Mouse (Mus musculus) frontal cortex, adult (tissue): ENCODE data around the gene Pitpna.

Experiments used
- ATAC-seq: cut with Nextera tagmentation; 2 replicates; pipeline ENCODE4 v1.9.2; 2017; ENCODE audit warnings: mild to moderate bottlenecking, moderate library complexity, mixed read lengths; ENCODE audit not compliant: low TSS enrichment

The Pitpna gene

DNA sequence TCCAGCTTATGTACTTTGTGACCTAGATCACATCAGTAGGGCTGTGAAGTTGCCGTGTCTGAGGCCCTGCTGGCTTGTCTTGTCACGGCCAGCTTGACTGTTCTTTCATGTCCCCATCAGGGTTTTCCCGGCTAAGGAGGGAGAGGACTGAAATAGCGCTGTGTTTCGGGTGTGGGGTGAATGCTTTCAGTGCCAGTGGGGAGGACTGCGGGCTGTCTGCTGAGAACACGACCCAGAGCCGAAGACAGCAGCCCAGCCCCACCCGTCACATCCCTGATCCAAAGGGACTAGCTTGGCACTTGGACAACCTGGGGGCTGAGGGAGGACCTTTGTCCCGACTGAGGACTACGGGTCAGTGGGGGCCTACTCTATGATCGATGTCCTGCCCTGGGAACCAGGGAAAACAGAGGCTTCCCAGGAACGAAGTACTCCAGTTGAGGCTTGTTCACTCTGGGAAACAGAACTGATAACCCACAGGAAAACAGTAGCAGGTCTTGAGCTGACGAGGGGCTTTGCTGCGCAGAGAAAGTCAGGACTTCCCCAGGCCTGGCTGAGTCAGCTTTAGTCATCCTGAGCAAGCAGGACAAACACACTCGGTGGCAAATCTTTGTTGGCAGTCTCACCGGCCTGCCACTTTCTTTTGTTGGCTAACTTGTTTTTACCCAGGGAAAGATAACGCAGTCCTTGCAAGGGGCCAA is 23.9 kb upstream of the Pitpna start:
- peak; percentile 48 for ATAC-seq

- ATAC-seq: no peak
Measured at GRCm38 (mm10) chr11:75565849-75566248, 22.0 kb upstream of the Pitpna start.

GRCm38 (mm10) chr11:75566276-75567196 is 21.4 kb upstream of the Pitpna start:
- ATAC-seq: no peak

GRCm38 (mm10) chr11:75567346-75568114 is 20.4 kb upstream of the Pitpna start:
- no peak for ATAC-seq

GRCm38 (mm10) chr11:75568115-75568511 is 19.8 kb upstream of the Pitpna start:
- ATAC-seq: no peak

- ATAC-seq: no peak
Measured at GRCm38 (mm10) chr11:75568962-75569361, 18.9 kb upstream of the Pitpna start.

DNA sequence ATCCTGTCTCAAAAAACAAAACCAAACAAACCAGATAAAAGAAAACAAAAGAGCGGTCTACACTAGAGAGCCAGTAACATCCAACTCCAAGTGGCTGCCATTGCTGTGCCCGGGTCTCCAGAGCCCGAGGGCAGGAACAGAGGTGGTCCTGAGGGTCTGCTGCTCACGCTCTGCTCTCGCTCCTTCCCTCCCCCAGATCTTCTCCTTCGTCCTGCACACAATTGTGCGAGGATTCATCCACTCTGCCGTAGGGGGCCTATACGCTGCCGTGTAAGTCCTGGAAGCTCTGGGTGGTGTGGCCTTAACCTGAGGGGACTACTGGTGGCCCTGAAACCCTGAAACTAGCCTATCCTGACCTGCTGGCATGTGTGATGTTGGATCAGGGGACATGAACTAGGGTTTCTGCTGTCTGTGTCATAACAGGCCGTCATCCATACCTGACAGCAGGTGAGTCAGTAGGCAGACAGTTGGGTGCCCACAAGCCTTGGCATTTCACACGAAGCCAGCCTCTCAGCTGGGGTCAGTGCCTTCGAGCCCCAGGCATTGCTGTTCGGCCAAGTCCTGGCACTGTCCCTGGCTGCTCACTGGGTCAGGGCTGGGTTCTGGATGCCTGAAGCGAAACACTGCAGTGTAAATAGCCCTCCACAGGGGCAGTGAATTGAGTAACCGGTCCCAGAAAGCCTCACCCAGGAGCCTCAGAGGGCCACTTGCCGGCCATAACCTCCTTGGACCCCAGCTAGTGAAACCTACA is 17.3 kb upstream of the Pitpna start:
- ATAC-seq: no peak

DNA sequence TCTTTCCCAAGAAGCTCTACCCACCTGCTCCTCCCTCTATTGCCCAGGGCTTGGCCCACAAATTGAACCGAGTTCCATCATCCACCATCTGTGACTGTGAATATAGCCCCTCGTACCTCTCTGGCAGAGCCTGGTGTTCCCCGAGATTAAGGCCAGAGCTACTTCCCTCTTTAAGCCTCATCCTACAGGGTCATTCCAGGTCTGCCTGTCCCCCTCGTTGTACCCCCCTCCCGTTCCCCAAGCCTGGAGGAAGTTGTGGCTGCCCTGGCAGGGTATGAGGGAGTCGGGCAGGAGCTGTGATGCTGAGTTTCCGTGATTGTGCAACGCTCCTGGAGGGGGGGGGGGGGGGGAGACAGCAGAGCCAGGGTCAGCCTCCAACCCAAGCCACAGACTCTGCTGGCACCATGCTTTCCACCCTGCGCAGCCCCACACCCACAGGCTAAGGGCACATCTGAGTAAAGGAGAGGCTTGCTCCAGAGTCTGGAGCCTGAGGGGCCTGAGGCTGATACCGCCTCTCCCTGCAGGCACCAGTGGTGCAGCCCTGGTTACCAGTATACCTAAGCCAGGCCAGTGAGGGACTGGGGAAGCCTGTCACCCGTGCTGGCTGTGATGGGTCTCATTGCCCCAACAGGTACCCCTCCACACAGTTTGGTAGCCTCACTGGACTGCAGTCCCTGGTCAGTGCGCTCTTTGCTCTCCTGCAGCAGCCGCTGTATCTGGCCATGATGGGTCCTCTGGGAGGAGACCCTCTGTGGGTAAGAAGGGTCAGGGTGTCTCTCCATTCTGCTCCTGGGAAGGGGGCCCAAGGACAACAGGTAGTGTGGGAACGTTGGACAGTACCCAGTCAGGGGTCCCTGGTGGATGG is 16.5 kb upstream of the Pitpna start:
- ATAC-seq: no peak

DNA sequence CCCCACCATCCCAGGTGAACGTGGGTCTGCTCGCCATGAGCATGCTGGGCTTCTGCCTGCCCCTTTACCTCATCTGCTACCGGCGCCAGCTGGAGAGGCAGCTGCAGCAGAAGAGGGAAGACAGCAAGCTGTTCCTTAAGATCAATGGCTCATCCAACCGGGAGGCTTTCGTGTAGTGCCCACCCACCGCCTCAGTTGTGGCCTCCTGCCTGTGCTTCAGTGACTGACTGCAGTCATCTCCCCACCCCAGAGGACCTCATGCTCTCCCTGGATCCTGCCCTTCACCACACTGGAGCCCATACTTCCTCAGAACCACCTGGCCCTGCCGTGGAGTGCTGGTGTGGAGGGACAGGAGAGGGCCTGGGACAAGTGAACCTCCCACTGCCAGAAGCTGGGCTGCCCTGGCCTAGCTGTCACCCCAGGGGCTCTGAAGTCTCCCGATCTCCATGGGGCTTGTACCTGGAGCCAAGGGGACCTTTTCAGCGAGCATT is 15.6 kb upstream of the Pitpna start:
- peak; percentile 9; the same call in 1 of the 2 replicates for ATAC-seq

DNA sequence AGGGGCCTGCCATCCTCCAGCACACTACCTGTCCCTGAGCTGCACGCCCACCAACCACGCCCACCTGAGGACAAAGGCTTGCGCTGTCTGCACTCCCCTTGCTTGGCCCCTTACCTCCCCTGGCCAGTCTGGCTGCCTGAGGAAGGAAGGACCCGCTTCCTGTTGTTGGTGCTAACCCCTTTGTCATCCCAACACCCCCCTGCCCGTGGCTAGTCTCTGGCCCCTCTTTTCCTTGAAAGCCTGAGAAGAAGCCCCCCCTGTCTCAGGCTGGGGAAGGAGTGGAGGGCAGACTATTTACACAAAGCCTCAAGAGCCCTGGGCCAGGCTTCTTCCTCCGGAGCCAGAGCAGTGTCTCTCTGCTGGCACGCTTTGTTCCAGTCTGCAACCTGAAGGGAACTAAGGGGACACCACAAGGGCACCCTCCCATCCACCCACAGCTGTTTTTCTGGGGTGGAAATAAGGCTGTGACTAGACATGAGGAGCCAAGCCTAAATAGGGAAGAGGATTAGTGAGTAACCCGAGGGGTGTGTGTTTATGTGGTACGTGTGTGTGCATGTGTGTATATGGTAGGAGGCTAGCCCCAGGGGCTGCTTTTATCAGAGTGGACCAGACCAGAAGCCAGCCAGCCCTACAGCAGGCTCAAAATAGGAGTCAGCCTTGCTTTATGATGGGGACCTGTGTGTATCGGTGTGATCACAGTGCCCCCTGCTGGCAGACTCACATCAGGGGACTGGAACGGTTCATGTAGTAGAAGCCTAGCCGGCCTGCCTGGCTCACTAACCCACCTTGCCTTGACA is 14.8 kb upstream of the Pitpna start:
- peak; percentile 79 for ATAC-seq

DNA sequence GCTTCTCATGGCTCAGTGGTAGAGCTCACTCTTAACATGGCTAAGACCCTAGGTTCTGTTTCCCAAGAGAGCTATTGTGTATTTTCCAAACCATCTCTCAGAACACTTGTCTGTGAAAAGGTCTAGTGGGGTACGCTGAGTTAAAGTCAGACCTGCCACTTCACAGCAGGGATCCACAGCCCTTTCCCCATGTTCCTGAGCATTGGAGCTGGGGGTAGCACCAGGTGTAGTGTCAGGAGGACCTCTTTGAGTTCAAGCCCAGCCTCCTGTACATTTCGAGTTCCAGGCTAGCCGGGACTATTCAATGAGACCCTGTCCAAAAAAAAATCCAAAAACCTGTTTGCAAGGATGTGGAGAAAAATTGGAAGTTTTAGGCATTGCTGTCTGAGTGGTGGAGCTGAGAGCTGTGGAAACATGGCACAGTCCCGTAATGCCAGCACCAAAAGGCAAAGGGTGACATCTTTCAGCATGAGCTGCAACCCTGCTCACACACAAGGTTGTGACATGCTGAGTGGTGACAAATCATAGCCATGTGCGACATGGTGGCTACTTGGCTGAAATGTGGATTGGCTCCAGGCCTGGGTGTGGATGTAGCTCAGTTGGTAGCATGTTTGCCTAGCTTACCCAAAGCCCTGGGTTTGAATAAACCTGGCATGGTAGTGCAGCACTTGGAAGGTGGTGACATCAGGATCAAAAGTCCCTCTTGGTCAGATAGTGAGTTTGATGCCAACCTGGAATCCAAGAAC is 13.3 kb upstream of the Pitpna start:
- ATAC-seq: no peak

GRCm38 (mm10) chr11:75575560-75576123 is 12.3 kb upstream of the Pitpna start:
- no peak for ATAC-seq

DNA sequence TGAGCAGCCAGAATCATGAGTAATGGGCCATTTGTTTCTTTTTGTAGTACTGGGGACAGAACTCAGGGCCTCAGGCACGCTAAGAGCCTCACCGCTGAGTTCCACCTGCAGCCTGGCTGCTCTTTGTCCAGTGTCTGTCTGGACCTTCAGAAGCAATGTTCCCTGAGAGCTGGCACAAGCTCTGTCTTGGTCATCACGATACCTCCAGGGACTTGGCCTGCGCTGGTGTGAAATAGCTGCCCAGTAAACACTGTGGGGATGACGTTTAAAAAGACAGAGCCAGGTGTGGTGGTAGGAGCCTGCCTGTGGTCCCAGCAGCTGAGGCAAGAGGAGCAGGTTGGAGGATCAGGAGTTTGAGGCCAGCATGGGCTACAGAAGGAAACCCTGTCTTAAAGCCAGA is 9.3 kb upstream of the Pitpna start:
- ATAC-seq: no peak

DNA sequence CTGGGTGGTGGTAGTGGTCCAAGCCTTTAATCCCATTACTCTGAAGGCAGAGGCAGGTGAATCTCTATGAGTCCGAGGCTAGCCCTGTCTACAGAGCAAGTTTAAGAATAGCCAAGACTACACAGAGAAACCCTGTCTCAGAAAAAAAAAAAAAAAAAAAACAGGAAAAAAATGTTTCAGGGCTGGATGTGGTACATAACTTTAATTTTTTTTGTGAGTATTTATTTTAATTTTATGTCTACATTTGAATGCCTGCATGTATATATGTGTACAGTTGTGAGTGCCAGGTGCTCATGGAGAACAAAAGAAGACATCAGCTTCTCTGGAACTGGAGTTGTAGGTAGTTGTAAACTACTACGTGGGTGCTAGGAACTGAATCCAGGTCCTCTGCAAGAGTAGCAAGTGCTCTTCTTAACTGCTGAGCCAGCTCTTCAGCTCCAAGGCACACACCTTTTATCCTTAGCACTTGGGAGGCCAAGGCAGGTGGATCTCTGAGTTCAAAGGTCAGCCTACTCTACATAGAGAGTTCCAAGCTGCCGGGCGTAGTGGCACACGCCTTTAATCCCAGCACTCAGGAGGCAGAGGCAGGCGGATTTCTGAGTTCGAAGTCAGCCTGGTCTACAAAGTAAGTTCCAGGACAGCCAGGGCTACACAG is 6.3 kb upstream of the Pitpna start:
- no peak for ATAC-seq

- no peak for ATAC-seq
Measured at GRCm38 (mm10) chr11:75583521-75583920, 4.4 kb upstream of the Pitpna start.

- no peak for ATAC-seq
Measured at GRCm38 (mm10) chr11:75585061-75585460, 2.8 kb upstream of the Pitpna start.

DNA sequence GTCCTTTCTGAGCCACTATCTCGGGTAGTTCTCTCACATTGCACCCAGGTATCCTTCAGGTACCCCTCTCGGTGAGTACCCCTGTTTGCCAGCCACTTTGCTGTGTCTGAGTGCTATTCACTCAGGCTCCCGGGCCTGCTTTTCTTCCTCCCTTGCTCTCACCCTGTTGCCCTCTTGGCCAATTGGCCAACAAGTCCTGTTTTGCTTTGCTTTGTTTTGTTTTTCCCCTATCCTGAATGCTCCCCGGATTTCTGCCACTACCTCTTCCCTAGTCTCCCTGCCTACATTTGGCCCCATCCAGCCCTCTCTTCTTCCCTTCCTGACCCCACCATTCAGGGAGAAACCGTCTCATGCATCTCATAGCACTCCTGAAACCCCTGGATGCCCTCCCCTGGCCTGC is 1.9 kb upstream of the Pitpna start:
- ATAC-seq: no peak

- no peak for ATAC-seq
Measured at GRCm38 (mm10) chr11:75586963-75587362, 934 bp upstream of the Pitpna start.
